Mouse (Mus musculus) hindbrain, embryonic 14.5 days (tissue): ENCODE results near the gene Sipa1l2. TPM values are rescaled to one million over a fixed set of nuclear protein-coding genes. Genes with fewer than 3 reads are reported as not detected.

Source experiments
- ATAC-seq: fragments of 200-750 bp; cut with Nextera tagmentation; 2 replicates; pipeline ENCODE4 v1.8.0; 2017; ENCODE audit warnings: moderate number of reproducible peaks, mild to moderate bottlenecking, moderate TSS enrichment, moderate library complexity; ENCODE audit not compliant: low FRiP score
- DNase-seq: peaks from one replicate; pipeline ENCODE4 v3.0.0-alpha.2; 2015; ENCODE audit warnings: low spot score
- H3K27ac ChIP-seq: fragments of 300-500 bp; sonication (generic); 2 replicates; pipeline ENCODE4 v1.5.1; 2014; ENCODE audit warnings: mild to moderate bottlenecking, moderate library complexity
- H3K27me3 ChIP-seq: fragments of 300-500 bp; sonication (generic); 2 replicates; pipeline ENCODE4 v1.6.1; 2014; ENCODE audit warnings: mild to moderate bottlenecking, low read length, mixed read lengths; ENCODE audit not compliant: control insufficient read depth, insufficient read depth
- H3K36me3 ChIP-seq: fragments of 300-500 bp; sonication (generic); replicated peaks from 2 replicates; pipeline ENCODE4 v1.6.1; 2014; ENCODE audit not compliant: control insufficient read depth, insufficient read depth
- H3K4me1 ChIP-seq: fragments of 300-500 bp; sonication (generic); replicated peaks from 2 replicates; pipeline ENCODE4 v1.6.1; 2014; ENCODE audit warnings: antibody characterized with exemption, low read length, mixed read lengths; ENCODE audit not compliant: control insufficient read depth, insufficient read depth
- H3K4me2 ChIP-seq: fragments of 300-500 bp; sonication (generic); replicated peaks from 2 replicates; pipeline ENCODE4 v1.6.1; 2014; ENCODE audit warnings: mild to moderate bottlenecking, moderate library complexity
- H3K4me3 ChIP-seq: fragments of 300-500 bp; sonication (generic); replicated peaks from 2 replicates; pipeline ENCODE4 v1.5.1; 2014; ENCODE audit warnings: mild to moderate bottlenecking, low read length
- H3K9ac ChIP-seq: fragments of 300-500 bp; sonication (generic); 2 replicates; pipeline ENCODE4 v1.6.1; 2014
- H3K9me3 ChIP-seq: fragments of 300-500 bp; sonication (generic); 2 replicates; pipeline ENCODE4 v1.6.1; 2016; ENCODE audit warnings: low read length; ENCODE audit not compliant: control insufficient read depth
- WGBS: fragments of 180-500 bp; shearing (Covaris S2); extraction: QIAGEN DNeasy Blood & Tissue Kit; methylation state at CpG from one replicate; pipeline ENCODE4 v1.1.7; 2014; 5-methylcytosine and 5-hydroxymethylcytosine counted together
- polyA plus RNA-seq: library from polyadenylated mRNA; unstranded; fragments of >200 nt; fragmentation: Nextera tagmentation; extraction: Ambion mirVana; gene quantifications from 2 replicates; pipeline ENCODE4 v1.2.1, GENCODE M21; 2014

Gene Sipa1l2
- polyA plus RNA-seq, 1 experiment from 2014 or later, result 22.1 TPM

- DNase-seq (no peak), ATAC-seq (no peak)
- H3K36me3 ChIP-seq, result no peaks in the 10 kb centered on the region
- no peak overlapping the region for H3K27ac ChIP-seq
- no peak overlapping the region for H3K9ac ChIP-seq
- no peak overlapping the region for H3K4me3 ChIP-seq
- H3K9me3 ChIP-seq, result no peaks in the 10 kb centered on the region
- no peaks in the 10 kb centered on the region for H3K27me3 ChIP-seq
- WGBS, result 43% methylated on average over 5 of the region's 5 CpGs
- H3K4me2 ChIP-seq, result no peak overlapping the region
- peaks cover 23% of the 10 kb centered on the region for H3K4me1 ChIP-seq
These were observed 69.6 kb downstream of the Sipa1l2 start for GRCm38 (mm10) chr8:125500005-125500404.

GRCm38 (mm10) chr8:125498508-125498907, 71.1 kb downstream of the Sipa1l2 start:
- 65% methylated on average over 10 of the region's 10 CpGs for WGBS
- peaks cover 9% of the 10 kb centered on the region for H3K4me1 ChIP-seq
- no peaks in the 10 kb centered on the region for H3K27me3 ChIP-seq
- H3K27ac ChIP-seq, result no peak overlapping the region
- no peaks in the 10 kb centered on the region for H3K36me3 ChIP-seq
- ATAC-seq, result no peak
- H3K4me2 ChIP-seq, result no peak overlapping the region
- no peak overlapping the region for H3K4me3 ChIP-seq
- no peak for DNase-seq
- peak overlapping the region; percentile 3; the same call in 1 of the 2 replicates for H3K9ac ChIP-seq
- no peaks in the 10 kb centered on the region for H3K9me3 ChIP-seq

- DNase-seq (no peak), ATAC-seq (no peak)
- H3K4me2 ChIP-seq, result no peak overlapping the region
- H3K4me1 ChIP-seq, result peaks cover 9% of the 10 kb centered on the region
- H3K4me3 ChIP-seq, result no peak overlapping the region
- H3K9ac ChIP-seq, result no peak overlapping the region
- H3K27ac ChIP-seq, result no peak overlapping the region
- 58% methylated on average over 2 of the region's 2 CpGs for WGBS
- H3K27me3 ChIP-seq, result no peaks in the 10 kb centered on the region
- peaks cover 20% of the 10 kb centered on the region for H3K36me3 ChIP-seq
- H3K9me3 ChIP-seq, result no peaks in the 10 kb centered on the region
These were observed 74.1 kb downstream of the Sipa1l2 start for GRCm38 (mm10) chr8:125495545-125495944.

- H3K4me3 ChIP-seq, result no peak overlapping the region
- ATAC-seq (no peak), DNase-seq (no peak)
- H3K36me3 ChIP-seq, result peaks cover 29% of the 10 kb centered on the region
- WGBS, result 48% methylated on average over 6 of the region's 6 CpGs
- no peak overlapping the region for H3K4me2 ChIP-seq
- no peak overlapping the region for H3K9ac ChIP-seq
- H3K27me3 ChIP-seq, result no peaks in the 10 kb centered on the region
- H3K4me1 ChIP-seq, result peaks cover 2% of the 10 kb centered on the region
- H3K9me3 ChIP-seq, result no peaks in the 10 kb centered on the region
- no peak overlapping the region for H3K27ac ChIP-seq
These were observed 76.3 kb downstream of the Sipa1l2 start for GRCm38 (mm10) chr8:125493254-125493815.

- DNase-seq (no peak), ATAC-seq (no peak)
- Histone ChIP-seq H3K4me2 (no peak overlapping the region), H3K27ac (no peak overlapping the region), H3K36me3 (peaks cover 34% of the 10 kb centered on the region), H3K27me3 (no peaks in the 10 kb centered on the region), H3K4me3 (no peak overlapping the region), H3K9me3 (no peaks in the 10 kb centered on the region), H3K4me1 (peaks cover 2% of the 10 kb centered on the region), H3K9ac (no peak overlapping the region)
- 89% methylated on average over 11 of the region's 11 CpGs for WGBS
These were observed 77.2 kb downstream of the Sipa1l2 start for GRCm38 (mm10) chr8:125492416-125492815.

GRCm38 (mm10) chr8:125488747-125489146, 80.9 kb downstream of the Sipa1l2 start:
- no peak overlapping the region for H3K9ac ChIP-seq
- peaks cover 15% of the 10 kb centered on the region for H3K4me1 ChIP-seq
- DNase-seq (no peak), ATAC-seq (no peak)
- H3K4me2 ChIP-seq, result no peak overlapping the region
- H3K27me3 ChIP-seq, result no peaks in the 10 kb centered on the region
- 64% methylated on average over 1 of the region's 1 CpGs for WGBS
- H3K36me3 ChIP-seq, result peaks cover 38% of the 10 kb centered on the region
- no peak overlapping the region for H3K27ac ChIP-seq
- H3K4me3 ChIP-seq, result no peak overlapping the region
- H3K9me3 ChIP-seq, result no peaks in the 10 kb centered on the region

- ATAC-seq, result no peak
- Histone ChIP-seq H3K9me3 (no peaks in the 10 kb centered on the region), H3K4me2 (no peak overlapping the region), H3K4me1 (peaks cover 13% of the 10 kb centered on the region), H3K9ac (no peak overlapping the region), H3K27me3 (no peaks in the 10 kb centered on the region), H3K27ac (no peak overlapping the region), H3K4me3 (no peak overlapping the region), H3K36me3 (peaks cover 34% of the 10 kb centered on the region)
- WGBS, result 92% methylated on average over 3 of the region's 3 CpGs
- no peak for DNase-seq
These were observed 83.9 kb downstream of the Sipa1l2 start for GRCm38 (mm10) chr8:125485715-125486114.

- H3K4me3 ChIP-seq, result no peak overlapping the region
- H3K4me1 ChIP-seq, result peaks cover 13% of the 10 kb centered on the region
- WGBS, result 28% methylated on average over 7 of the region's 7 CpGs
- H3K9ac ChIP-seq, result no peak overlapping the region
- DNase-seq (no peak), ATAC-seq (no peak)
- H3K9me3 ChIP-seq, result no peaks in the 10 kb centered on the region
- H3K4me2 ChIP-seq, result no peak overlapping the region
- H3K36me3 ChIP-seq, result peaks cover 35% of the 10 kb centered on the region
- H3K27ac ChIP-seq, result no peak overlapping the region
- no peaks in the 10 kb centered on the region for H3K27me3 ChIP-seq
These were observed 84.9 kb downstream of the Sipa1l2 start for GRCm38 (mm10) chr8:125484530-125485196.

- peaks cover 36% of the 10 kb centered on the region for H3K36me3 ChIP-seq
- no peak for ATAC-seq
- H3K9ac ChIP-seq, result no peak overlapping the region
These were observed 87.0 kb downstream of the Sipa1l2 start for GRCm38 (mm10) chr8:125482491-125483096.

More at GRCm38 (mm10) chr8:125482491-125483096, 87.0 kb downstream of the Sipa1l2 start:
- H3K27ac ChIP-seq, result no peak overlapping the region
- no peak overlapping the region for H3K4me3 ChIP-seq
- peaks cover 13% of the 10 kb centered on the region for H3K4me1 ChIP-seq
- WGBS, result 82% methylated on average over 5 of the region's 5 CpGs
- no peak for DNase-seq
- no peaks in the 10 kb centered on the region for H3K9me3 ChIP-seq
- H3K4me2 ChIP-seq, result no peak overlapping the region
- H3K27me3 ChIP-seq, result no peaks in the 10 kb centered on the region
